Mouse (Mus musculus): ENCODE results near the gene Mpnd.

The Mpnd gene

DNA sequence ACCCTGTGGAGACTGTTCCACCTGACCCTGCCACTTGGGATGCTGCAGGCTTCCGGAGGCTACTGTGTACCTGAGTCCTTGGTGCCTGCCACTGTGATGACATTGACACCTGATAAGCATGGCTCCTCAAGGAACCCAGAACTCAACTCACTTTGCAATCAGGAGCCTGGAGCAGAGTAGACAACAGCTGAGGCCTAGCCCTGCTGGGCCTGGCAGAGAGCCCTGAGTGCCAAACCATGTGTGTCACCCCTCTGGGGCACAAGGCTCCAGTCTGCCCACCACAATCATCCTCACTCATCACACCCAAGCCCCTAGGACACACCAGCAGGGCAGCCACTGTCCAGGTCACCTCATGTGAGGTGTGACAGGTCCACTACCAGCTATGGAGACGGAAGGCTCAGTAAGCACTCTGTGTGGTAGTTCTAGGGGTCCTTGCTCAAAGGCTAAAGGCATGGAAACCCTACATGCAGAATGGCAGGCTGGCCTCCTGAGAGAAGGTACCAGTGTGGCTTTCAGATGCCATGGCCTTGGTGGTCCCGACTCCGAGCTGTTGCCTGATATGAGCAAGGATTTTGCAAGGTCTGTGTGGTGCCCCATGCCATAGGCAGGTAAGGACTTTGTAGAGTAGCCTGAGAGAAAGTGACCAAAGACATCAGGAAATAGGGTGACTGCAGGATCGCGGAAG lies 15.0 kb downstream of the Mpnd start:
- no peak for DNase-seq (ENCODE audit: low spot score)

DNA sequence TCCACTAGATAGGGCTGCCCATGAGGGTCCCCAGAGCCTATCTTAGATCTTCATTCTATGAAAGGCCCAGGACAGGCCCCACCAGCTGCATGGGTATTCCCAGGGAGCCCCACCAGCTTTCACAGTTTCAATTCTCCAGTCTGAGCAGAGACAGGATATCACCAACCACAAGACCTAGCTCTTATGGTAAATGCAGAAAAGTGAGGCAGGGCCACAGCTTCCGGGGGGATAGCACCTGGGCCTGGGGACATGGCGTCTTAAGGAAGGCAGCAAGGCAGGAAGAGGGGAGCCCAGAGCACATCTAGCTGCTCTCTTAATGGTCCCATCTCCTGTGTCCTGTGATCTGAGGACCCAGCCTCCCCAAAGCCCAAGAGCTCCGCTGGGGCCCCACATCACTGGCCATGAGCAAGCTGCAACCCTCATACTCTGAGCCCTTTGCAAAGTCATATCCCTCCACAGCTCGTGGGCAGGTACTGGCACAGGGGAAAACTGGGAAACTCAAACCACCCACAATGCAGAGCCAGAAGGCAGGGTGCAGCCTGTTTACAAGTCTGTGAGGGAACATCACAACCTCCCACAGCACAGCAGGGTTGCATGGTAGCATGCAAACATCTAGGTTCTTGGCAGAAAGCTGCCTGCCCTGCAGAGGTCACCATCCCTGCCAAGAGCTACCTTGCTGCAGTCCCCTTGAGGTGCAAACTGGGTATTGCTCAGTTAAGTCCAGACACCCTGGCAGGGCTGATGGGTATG lies 15.8 kb downstream of the Mpnd start:
- no peak for DNase-seq (ENCODE audit: low spot score)

DNA sequence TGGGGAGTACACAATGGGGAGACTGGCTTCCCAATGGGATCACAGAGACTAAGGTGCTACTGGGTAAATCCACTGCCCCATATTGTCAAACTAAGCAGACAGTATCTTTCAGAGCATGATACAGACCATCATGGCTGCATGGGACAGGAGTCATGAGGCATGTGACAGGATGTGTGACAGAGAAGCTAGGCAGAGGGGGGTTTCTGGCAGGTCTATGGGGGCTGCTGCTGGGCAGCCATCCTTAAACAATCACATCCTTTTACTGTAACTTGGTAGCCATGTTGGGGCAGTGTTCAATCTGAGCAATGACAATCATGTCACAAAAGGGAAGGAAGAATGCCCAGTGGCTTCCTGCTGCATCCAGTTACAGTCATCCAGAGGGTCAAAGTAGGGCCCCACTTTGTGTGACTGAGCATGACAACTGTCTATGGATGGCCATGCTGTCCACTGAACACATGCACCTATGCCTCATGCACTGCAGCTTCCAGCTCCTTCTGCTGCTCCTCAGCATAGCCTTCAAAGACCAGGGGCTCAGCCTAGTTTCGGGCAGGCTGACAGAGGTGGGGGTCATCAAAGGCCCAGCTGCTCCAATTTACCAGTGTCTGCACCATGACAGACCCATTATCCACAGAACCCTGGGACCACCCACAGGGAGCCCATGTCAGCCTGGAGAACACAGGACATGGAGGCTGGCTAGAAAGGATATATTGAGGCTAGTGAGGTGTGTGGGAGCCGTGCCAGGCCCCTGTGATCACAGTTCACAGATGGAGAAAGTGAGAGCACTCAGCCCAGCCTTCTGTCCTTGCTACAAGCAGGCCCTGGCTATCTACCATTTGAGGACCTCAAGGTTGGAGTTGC lies 16.8 kb downstream of the Mpnd start:
- DNase-seq (ENCODE audit: low spot score) = no peak

DNA sequence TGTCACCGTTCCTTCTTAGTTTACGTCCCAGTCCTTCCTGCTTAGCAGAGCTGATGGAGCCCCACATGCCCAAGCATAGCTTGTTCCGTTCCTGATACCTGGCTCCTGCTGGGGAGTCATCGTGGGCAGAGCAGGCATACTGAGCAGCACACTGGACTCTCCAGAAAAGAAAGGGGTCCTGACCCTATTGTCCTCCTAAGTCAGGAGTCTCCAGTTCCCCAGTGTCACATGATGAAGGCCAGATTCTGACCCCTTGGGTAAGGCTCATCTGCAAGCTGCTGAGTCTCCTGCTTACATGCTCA lies 17.4 kb downstream of the Mpnd start:
- no peak for DNase-seq (ENCODE audit: low spot score)

DNA sequence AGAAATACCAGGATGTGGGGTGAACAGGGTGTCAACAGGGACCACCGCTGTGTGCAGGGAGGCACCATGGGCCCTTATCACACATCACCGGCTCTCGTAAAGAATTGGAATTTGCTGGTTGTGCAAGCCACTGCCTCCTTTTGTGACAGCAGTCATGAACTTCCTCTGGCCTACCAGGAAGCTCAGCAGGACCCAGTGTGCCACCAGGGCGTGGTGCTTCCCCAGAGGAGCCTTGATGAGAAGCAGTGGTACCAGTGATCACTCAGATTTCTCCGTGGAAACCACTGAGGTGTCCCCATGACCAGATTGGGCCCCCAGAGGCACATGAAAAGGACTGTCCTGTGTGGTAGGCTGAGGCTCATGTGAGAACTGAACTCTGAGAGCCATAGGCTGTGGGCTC lies 17.9 kb downstream of the Mpnd start:
- no peak for DNase-seq (ENCODE audit: low spot score)

DNA sequence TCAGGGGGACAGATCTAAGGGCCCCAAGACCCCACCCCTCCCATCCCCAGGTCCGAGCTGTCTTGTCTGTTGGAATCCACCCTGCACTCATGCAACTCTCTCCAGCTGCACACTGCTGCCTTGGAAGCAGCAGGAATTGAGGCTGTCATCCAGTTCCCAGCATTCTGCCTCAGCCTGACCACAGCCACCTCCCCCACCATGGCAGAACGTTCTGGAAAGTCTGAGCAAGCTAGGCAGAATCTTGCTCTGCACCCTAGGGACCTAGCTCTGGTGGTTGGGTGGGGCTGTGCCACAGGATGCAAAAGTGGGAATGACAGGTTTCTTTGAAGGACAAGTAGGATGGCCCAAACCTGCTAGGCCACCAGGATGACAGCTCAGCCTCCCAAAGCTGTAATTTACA lies 19.0 kb downstream of the Mpnd start:
- no peak for DNase-seq (ENCODE audit: low spot score)

DNA sequence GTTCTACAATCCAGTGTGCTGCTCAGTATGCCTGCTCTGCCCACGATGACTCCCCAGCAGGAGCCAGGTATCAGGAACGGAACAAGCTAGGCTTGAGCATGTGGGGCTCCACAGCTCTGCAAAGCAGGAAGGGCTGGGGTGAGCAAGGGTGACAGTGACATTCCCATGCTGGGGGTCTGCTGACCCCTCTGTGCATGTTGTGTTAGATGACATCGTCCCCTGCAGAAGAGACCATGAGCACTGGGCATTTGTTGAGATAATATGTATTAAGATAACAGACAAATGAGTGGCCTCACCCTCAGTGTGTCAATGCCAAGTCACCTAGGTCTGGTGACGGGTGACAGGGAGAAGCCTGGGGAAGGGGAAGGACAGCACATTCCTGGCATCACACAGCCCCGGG lies 19.4 kb downstream of the Mpnd start:
- DNase-seq (ENCODE audit: low spot score) = no peak

DNA sequence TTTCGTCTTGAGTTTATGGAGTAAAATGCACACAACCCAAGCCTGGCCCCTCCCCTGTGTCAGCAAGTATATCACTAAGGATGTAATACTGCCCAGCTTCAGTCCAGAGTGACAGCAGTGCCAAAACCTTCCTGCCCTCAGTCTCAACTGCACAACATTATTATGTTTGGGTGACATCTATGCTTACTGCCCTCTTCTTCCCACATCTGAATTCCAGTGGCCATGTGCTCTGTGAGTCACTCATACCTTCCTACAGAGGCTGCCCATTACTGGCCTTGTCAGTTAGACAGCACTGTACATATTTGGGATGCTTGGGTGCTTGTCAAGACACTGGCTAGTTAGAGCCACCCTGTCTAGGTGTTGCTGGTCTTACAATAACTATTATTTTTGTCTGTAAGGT lies 20.8 kb downstream of the Mpnd start:
- no peak for DNase-seq (ENCODE audit: low spot score)

DNA sequence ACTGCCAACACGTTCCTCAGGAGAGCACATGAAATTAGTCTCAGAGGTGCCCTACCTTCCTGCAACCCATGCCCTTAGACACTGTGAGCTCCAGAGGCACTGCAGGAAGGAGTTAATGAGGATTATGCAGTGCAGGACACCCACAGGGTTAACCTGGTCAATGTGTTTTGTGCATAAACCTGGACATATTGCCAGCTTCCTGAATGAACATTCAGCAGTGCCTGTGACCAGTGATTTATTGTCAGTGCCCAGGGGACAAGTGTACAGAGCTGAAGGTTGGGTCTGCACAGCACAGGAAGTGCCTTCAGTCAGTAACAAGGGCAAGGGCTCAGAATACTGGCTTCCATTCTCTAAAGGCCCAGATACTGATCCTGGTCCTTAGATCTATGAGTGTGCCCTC lies 21.4 kb downstream of the Mpnd start:
- no peak for DNase-seq (ENCODE audit: low spot score)

DNA sequence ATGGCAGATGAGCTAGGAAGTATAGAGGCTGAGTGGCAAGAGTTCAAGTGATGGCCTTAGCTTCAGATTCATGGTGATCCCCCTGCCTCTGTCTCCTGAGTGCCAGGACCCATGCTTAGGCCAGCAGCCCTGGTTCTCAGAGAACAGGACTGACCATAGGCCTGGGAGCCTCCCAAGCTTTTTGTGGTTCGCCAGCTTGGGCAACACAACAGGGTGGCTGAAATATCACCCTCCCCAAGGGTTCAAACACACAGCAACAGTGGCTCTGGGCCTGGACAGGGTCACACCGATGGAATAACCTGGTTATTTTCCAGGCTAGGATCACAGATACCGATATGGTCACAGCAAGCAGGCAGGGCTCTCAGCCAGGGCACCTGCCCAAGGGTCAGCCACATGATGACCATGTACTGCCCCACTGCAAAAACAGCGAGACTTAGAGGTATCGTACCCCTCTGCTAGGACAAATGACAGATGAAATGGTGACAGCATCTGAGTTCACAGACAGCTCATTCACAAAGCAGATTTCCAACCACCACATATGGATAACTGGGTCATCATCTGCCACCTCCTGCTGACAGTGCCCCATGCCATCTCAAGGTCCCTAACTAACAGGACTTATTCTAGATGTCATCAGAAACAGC lies 22.4 kb downstream of the Mpnd start:
- DNase-seq (ENCODE audit: low spot score) = no peak

DNA sequence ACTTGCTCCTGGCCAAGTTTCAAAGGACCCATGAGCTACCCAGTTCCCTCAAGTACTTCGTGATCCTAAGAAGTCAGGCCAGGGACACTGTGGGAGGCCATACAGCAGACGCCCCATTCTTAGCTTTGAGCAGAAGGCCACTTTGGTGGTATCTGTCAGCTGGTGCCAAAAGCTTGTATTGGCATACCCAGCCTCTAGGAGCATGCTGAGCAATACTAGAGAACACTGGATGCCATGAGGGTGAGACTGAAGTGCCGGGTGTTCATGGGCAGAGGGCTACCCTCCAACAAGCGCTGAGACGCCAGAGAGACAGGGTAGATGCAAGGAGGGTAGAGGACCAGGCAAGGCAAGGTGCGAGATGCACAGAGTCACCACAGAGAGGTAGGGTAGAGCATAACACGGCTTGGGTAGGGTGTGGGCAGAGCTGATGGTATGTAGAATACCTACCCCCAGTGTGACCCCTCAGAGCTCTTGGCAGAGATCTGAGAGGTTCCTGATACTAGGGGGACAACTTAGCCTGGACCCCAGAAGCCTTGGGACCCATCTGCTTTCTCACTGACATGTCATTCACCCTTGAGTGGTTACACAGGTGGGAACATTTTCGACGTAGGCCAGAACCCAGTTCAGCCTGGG lies 24.8 kb downstream of the Mpnd start:
- DNase-seq (ENCODE audit: low spot score) = no peak

DNA sequence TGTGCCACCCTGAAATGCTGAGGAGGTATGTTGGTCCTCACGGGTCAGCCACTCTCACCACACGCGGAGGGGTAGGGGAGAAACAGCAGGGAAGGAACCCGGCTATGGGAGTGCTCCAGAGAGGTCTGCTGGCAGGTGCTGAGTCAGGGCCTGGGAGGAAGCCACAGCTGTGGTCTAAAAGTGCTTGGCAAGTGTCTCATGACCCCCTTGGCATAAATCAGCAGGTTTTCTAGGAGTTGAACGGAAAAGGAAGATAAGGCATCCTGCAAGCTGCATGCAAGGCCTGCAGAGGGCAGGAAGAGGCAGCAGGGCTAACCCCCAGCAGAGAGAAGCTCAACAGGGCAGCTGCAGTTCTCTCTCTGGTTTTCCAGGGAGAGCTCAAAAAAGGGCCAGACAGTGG lies 25.4 kb downstream of the Mpnd start:
- peak; percentile 87 for DNase-seq (ENCODE audit: low spot score)

DNA sequence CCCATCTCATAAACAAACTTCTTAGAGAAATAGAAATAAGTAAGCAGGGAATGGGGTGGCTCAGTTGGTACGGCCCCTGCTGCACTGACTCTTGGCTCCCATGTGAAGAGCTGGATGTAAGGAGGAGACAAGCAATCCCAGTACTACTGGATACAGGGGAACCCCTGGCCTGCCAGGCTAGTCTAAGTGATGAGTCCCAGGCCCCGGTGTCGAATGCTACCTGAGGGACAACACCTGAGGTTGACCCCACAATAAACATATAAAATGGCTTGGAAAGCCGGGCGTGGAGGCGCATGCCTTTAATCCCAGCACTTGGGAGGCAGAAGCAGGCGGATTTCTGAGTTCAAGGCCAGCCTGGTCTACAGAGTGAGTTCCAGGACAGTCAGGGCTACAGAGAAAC lies 25.9 kb downstream of the Mpnd start:
- no peak for DNase-seq (ENCODE audit: low spot score)

DNA sequence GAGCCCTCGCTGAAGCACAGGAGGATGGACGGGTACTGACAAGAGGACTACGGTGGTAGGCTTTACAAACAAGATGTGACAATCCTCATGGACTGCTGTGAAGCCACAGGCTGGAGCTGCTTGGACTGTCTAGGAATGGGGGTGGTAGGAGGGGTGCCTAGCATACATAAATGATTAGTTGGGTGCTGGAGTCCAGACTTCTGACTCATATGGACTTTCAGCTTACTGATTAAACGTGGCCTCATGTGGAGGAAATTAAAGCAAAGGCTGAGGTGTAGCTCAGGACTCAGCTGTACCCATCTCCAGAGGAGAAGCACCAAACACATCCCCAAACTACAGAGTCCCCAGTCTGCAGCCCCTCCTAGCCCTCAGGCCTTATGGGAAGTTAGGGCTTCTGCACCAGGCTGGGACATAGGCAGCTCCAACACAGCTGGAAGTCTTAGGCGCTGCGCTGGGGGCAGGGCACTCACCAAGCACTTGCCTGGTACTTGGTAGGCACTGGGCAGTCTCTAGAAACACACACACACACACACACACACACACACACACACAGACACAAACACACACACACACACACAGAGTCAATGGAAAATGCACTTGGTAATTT lies 26.7 kb downstream of the Mpnd start:
- DNase-seq (ENCODE audit: low spot score) = no peak

DNA sequence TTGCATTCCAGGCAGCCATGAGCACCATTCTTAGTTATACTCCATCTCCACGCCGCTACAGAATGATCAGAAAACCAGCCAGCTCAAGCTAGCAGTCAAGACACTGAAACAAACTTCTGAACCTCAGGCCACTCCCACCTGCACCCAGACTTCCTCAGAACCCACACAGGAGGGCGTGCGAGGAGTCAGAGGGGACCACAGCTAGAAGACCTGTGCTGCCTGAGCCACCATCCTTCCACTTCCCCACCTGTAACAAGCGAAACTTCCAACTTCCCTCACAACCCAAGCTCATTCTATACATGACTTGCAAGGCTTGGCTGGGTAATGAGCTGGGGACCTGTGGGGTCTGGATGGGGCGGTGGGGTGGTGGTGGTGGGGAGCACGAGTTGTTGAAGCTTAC lies 27.3 kb downstream of the Mpnd start:
- DNase-seq (ENCODE audit: low spot score) = no peak

DNA sequence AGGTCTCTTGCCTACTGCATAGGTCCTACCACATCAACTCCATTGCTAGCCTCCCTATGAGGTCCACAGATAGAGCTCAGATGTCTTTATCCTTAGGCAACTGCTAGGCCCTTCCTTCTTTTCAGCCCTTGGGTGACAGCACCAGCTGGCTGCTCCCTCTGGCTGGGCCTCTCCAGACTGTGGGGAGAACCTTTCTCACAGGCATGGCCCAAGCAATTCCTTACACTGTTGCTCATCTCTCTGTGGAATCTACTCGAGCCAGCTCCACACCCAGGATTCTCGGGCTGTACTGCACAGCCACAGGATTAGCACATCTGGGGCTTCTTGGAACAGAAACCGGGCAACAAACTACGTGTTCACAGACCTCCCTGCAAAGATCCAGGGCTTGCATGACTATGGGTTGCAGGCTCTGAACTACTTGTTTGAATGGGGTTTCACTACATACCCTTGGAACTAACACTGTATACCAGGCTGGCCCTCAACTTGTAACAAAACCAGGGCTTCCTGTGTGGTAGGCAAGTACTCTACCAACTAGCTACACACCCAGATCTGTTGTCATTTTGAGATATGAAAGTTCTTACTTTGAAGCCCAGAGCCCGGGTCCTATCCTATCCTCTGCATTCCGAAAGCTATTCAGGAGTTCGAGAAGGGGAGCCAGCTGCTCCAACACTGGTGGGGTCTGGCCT lies 28.7 kb downstream of the Mpnd start:
- no peak for DNase-seq (ENCODE audit: low spot score)

DNA sequence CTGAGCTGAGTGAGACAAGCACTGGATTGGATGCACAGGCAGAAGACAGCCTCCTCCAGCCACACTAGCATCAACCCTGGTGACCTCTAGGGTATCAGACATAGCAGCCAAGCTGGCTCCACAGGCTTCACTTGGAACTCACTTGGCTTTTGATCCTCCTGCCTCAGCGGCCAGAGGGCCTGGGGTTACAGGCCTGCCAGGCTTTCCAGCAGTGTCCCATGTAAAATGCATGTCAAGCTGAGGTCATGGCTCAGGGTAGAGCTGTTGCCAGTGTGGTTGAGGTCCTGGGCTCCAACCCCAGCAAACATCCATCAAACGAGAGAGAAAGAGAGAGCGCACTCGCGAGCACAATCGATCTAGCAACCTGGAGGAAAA lies 29.2 kb downstream of the Mpnd start:
- DNase-seq (ENCODE audit: low spot score) = no peak

DNA sequence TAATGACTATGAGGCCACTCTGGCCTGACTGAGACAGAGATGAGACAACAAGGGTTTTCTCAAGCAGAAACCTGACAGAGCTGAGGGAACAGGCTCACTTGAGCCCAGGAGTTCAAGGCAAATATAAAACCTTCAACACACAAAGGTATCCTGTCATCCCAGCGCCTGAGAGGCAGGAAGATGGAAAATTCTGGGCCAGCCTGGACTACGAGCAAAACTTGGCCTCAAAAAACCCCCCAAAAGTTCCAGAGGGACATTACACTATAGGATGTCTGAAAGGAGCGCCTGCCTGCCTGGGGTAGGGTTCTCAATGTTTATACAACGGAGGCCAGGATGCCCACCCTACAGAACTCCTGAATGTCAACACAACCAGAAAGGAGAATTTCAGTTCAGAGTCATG lies 29.7 kb downstream of the Mpnd start:
- DNase-seq (ENCODE audit: low spot score) = no peak

DNA sequence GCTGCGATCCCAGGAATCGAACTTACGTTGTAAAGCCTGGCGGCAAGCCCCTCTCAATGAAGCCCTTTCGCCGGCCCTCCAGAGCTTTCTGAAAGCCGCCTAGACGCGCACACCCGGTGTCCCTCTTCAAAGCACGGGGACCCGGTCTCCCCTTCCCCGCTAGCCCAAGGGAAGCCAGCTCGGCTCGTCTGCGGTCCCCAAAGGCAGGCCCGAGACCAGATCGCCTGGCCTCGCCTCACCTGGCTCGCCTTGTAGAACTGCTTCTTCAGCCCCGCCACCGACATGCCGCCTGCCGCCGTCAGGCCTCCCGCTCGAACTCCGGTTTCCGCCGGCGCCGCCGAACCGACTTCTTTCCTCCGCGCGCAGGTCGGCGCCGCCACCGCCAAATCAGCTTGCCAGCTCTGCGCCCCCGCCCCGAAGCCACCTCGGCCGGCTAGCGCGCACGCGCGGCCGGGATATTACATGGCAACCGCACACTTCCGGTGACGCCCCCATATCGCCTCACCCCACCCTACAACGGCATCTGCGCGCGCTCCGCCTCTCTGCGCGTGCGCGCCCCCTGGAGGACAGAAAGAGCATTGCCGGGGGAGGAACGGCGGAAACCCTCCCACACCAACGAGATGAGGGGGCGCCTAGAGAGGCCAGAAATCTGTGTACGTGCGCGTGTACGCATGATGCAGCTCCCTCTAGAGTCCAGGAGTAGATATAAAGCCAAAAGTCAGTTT lies 30.8 kb downstream of the Mpnd start, which contains the start of gene Sh3gl1:
Sh3gl1 (minus strand) TSS at position 460 of the 725 bp plus-strand sequence.
- peak; percentile 99 for DNase-seq (ENCODE audit: low spot score)

DNA sequence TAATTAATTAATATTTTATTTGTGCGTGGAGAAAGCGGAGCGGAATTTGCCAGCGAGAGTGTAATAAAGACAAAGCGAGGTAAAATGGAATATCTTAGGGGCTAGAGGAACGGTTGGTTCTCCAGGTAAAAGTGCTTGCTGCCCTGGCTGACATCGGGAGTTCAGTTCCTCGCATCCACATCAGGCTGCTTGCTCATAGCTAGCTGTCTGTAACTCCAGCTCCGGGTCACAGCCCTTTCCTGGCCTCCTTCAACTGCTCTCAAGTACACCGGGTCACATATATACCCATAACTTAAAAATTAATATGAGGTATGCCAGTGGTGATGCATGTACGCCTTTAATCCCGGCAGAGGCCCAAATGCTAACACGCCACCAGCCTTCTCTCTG lies 31.4 kb downstream of the Mpnd start:
- no peak for DNase-seq (ENCODE audit: low spot score)

Data from MN1 (cell line).